Comparison of ENCODE assay signal across 8 mouse cellular contexts in the genomic region with DNA sequence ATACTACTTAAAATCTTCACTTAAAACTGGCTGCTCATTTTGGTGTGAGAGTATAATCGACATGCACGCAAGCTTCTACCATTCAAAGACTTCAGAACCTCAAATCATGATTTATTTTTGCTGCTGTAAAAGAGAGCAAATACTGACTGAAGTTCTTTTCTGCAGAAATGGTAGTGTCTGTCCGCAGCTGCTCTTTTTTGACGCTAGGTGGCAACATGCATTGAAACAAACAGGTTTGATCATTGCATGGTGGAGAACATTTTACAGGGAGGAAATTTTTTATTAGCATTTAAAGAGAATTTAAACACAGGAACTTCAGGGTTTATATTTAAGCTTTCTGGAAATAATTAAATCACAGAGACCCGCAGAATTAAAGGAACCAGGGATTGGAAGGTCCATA. TPM values are rescaled to one million over a fixed set of nuclear protein-coding genes. Genes with fewer than 3 reads are reported as not detected.
A peak's percentile ranks its signal among the peaks of the same experiment; 100 is the strongest.
DNase-seq lines count a peak whose midpoint lies in the region; TF ChIP-seq lines count a peak whose summit lies in the region.
"Had no signal": no experiment of that assay in that cellular context is flagged by ENCODE, and none has a peak within 500 bp of the region (broad histone marks: within the 10 kb centered on the region; RNA-seq: fewer than 3 reads in every experiment).

No protein-coding gene starts in this region.

- no peak overlapping the region for H3K4me3 ChIP-seq in spleen, adult 2 months (ENCODE audit: extremely low read depth, insufficient read depth, insufficient read length)
- H3K4me3 ChIP-seq: myocyte had no signal

- no peaks in the 10 kb centered on the region for H3K4me1 ChIP-seq in spleen, adult 2 months (ENCODE audit: control insufficient read depth, insufficient read depth, insufficient read length)

- H3K36me3 ChIP-seq in spleen, adult 2 months (ENCODE audit: control insufficient read depth, insufficient read depth, low read length): no peaks in the 10 kb centered on the region

- H3K27me3 ChIP-seq in spleen, adult 2 months (ENCODE audit: control insufficient read depth, insufficient read depth, low read length): no peaks in the 10 kb centered on the region

- DNase-seq in kidney, postnatal 14 days: peak; percentile 8
- DNase-seq in kidney, adult 18-20 months: no peak
- DNase-seq in spleen, adult 2 months (ENCODE audit: low read depth in 1 of 2, low spot score in 2 of 2): no peak
- DNase-seq in spleen, postnatal 4 days (ENCODE audit: low spot score in 2 of 2): no peak
- peak; percentile 43 for DNase-seq in brain, embryonic 18.5 days (ENCODE audit: low read depth, low spot score)
- DNase-seq in retina, postnatal 1 day: peak; percentile 50
- DNase-seq in gastrocnemius, adult 8-10 months (ENCODE audit: low spot score in 2 of 2): no peak

- peak; percentile 11; the same call in 1 of the 2 replicates for TF ChIP-seq CTCF in spleen, adult 2 months (IDR thresholded peaks at IDR 0.05; ENCODE audit: extremely low read depth, insufficient read depth, insufficient read length, insufficient replicate concordance)

- TF ChIP-seq POLR2A in spleen, adult 2 months (IDR thresholded peaks at IDR 0.05; ENCODE audit: low read depth, low read length): no peak

- H3K27ac ChIP-seq in spleen, adult 2 months (ENCODE audit: insufficient read depth, low read length): no peak overlapping the region

- 31% methylated on average over 5 of the region's 5 CpGs for WGBS in spleen, adult 2 months

RNA-seq across cellular contexts. Expression of a gene that starts 9.5 kb away (rescaled TPM):
- not detected in 2 replicates for polyA plus RNA-seq in spleen, adult 2 months (2012; rRNA removed)
- total RNA-seq in gastrocnemius, adult 8-10 months (2022): under 1 TPM in 1 of 4 experiments, not detected in 3; 0.13 TPM

RNA-seq across cellular contexts. Expression of a gene that starts 57.5 kb away (rescaled TPM):
- 3.7 and 5.2 TPM in 2 replicates for polyA plus RNA-seq in spleen, adult 2 months (2012; rRNA removed)
- 100 to 1,000 TPM; 153 to 195 (median 169) TPM for total RNA-seq in gastrocnemius, adult 8-10 months (2022)

Comparison
In these comparisons a context has a peak if more than half of its experiments do, and no peak if none do; other contexts are left out.
1. DNase-seq: peak in kidney, postnatal 14 days (single experiment), brain, embryonic 18.5 days (single experiment) and retina, postnatal 1 day (single experiment); none in kidney, adult 18-20 months (single experiment), spleen, adult 2 months (0 of 2), spleen, postnatal 4 days (0 of 2) and gastrocnemius, adult 8-10 months (0 of 2).